Mouse (Mus musculus) intestine, embryonic 14.5 days (tissue): Measurements from ENCODE around the gene Kdm6b. TPM values are rescaled to one million over a fixed set of nuclear protein-coding genes. Genes with fewer than 3 reads are reported as not detected.
A peak's percentile ranks its signal among the peaks of the same experiment; 100 is the strongest.
"Not testable (repeated sequence)": the region's sequence is repeated elsewhere in the genome, so short reads cannot be mapped to it uniquely, and the experiment has no call there.

Experiments used
- ATAC-seq: fragments of 200-750 bp; cut with Nextera tagmentation; replicated peaks from 2 replicates; pipeline ENCODE4 v1.8.0; 2017; ENCODE audit warnings: low read depth, moderate number of reproducible peaks, moderate TSS enrichment, moderate library complexity; ENCODE audit not compliant: low FRiP score, low TSS enrichment
- DNase-seq: peaks from one replicate; pipeline ENCODE4 v3.0.0-alpha.2; 2018; ENCODE audit warnings: low spot score
- H3K27ac ChIP-seq: fragments of 300-500 bp; sonication (generic); 2 replicates; pipeline ENCODE4 v1.5.1; 2014; ENCODE audit warnings: low read depth, mild to moderate bottlenecking, control low read depth
- H3K27me3 ChIP-seq: fragments of 300-500 bp; sonication (generic); replicated peaks from 2 replicates; pipeline ENCODE4 v1.6.1; 2014; ENCODE audit warnings: low read length, control low read depth; ENCODE audit not compliant: control insufficient read depth, insufficient read depth
- H3K36me3 ChIP-seq: fragments of 300-500 bp; sonication (generic); 2 replicates; pipeline ENCODE4 v1.6.1; 2014; ENCODE audit warnings: low read length, control low read depth; ENCODE audit not compliant: control insufficient read depth, insufficient read depth
- H3K4me1 ChIP-seq: fragments of 300-500 bp; sonication (generic); replicated peaks from 2 replicates; pipeline ENCODE4 v1.6.1; 2014; ENCODE audit warnings: low read length, control low read depth, mixed read lengths; ENCODE audit not compliant: control insufficient read depth, insufficient read depth
- H3K4me2 ChIP-seq: fragments of 300-500 bp; sonication (generic); 2 replicates; pipeline ENCODE4 v1.6.1; 2014; ENCODE audit warnings: low read length
- H3K4me3 ChIP-seq: fragments of 300-500 bp; sonication (generic); 2 replicates; pipeline ENCODE4 v1.5.1; 2014; ENCODE audit warnings: low read depth, low read length, control low read depth, mixed read lengths
- H3K9ac ChIP-seq: fragments of 300-500 bp; sonication (generic); 2 replicates; pipeline ENCODE4 v1.6.1; 2014; ENCODE audit warnings: mild to moderate bottlenecking, low read length
- H3K9me3 ChIP-seq: fragments of 300-500 bp; sonication (generic); 2 replicates; pipeline ENCODE4 v1.6.1; 2016; ENCODE audit warnings: low read length, control low read depth; ENCODE audit not compliant: control insufficient read depth
- whole genome bisulfite sequencing: fragments of 180-500 bp; shearing (Covaris S2); extraction: QIAGEN DNeasy Blood & Tissue Kit; methylation state at CpG from one replicate; pipeline ENCODE4 v1.1.7; 2014; 5-methylcytosine and 5-hydroxymethylcytosine counted together
- polyA plus RNA-seq: library from polyadenylated mRNA; unstranded; fragments of >200 nt; fragmentation: Nextera tagmentation; extraction: Ambion mirVana; gene quantifications from 2 replicates; pipeline ENCODE4 v1.2.1, GENCODE M21; 2014

The Kdm6b gene
- polyA plus RNA-seq, 1 experiment from 2014 or later: 29.1 TPM

DNA sequence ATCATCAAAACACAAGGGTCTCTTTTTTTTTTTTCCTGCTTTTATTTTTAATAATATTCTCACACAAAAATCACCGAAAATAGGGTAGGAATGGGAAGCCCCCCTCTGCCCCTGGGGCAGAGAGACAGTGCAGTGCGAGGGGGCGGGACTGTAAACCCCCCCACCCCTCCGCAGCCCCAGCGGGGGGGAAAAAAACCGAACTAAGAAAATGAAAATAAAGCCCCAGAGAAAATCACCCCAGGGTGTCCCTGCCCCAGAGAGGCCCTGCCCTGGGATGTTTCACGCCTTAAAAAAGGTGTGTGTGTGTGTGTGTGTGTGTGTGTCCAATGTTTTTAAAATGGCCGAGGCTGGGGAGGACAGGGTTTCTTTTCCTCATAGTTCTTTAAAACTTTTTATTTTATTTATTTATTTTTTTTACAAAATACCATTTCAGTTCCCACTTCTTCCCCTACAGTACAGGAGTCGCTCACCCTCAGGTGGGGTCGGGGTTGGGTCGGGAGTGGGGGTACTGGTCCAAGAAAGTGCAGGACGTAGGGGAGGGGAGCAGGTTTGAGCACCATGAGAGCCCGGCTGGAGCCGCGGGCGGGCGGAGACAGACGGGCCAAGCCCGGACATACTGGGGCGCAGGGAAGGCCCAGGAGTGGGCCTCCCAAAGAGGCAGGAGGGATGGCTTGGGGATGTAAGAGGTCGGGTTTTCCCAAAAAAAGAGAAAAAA lies 14.8 kb downstream of the Kdm6b start:
- H3K27ac ChIP-seq: peak overlapping the region; percentile 97; the same call in 1 of the 2 replicates
- peak overlapping the region; percentile 96 for H3K9ac ChIP-seq

DNA sequence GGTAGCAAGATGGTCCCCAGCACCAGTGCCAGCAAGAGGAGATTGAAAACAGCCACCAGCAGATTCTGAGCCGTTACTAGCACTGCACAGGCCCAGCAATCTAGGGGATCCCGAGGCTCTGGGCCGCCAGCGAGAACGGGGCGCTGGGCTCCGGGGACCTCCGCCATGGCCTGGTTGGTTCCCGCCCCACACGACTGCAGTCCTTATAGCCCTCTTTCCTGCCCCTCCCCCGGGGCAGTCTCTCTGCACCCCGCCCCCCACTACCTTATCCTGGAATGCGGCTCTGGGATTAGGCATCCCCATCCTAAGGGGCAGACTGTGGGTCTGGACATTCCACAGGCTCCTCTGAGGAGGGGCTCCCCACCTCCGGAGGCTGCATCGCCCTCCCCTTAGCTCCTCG lies 15.4 kb downstream of the Kdm6b start, which contains the start of gene Tmem88:
TSS of gene Tmem88 (minus strand) at position 176 of the 400 bp plus-strand sequence.
- Histone ChIP-seq H3K4me3 (peak within 1 kb of the TSS; percentile 70), H3K27ac (peak within 1 kb of the TSS; percentile 97), H3K36me3 (peaks cover 37% of the 10 kb centered on the region), H3K9me3 (no peaks in the 10 kb centered on the region), H3K9ac (peak within 1 kb of the TSS; percentile 96), H3K4me2 (peak within 1 kb of the TSS; percentile 72), H3K27me3 (no peaks in the 10 kb centered on the region), H3K4me1 (peaks cover 24% of the 10 kb centered on the region)
- 2% methylated on average over 15 of the region's 16 CpGs for WGBS
- DNase-seq: peak; percentile 66
- no peak for ATAC-seq

More for the DNA sequence above, 14.8 kb downstream of the Kdm6b start:
- H3K9me3 ChIP-seq: no peaks in the 10 kb centered on the region
- peak overlapping the region; percentile 72 for H3K4me2 ChIP-seq
- 30% methylated on average over 21 of the region's 21 CpGs for WGBS
- peaks cover 43% of the 10 kb centered on the region for H3K36me3 ChIP-seq
- H3K27me3 ChIP-seq: no peaks in the 10 kb centered on the region
- H3K4me1 ChIP-seq: peaks cover 24% of the 10 kb centered on the region
- H3K4me3 ChIP-seq: peak overlapping the region; percentile 70; the same call in 1 of the 2 replicates
- ATAC-seq (no peak), DNase-seq (peak; percentile 68)

DNA sequence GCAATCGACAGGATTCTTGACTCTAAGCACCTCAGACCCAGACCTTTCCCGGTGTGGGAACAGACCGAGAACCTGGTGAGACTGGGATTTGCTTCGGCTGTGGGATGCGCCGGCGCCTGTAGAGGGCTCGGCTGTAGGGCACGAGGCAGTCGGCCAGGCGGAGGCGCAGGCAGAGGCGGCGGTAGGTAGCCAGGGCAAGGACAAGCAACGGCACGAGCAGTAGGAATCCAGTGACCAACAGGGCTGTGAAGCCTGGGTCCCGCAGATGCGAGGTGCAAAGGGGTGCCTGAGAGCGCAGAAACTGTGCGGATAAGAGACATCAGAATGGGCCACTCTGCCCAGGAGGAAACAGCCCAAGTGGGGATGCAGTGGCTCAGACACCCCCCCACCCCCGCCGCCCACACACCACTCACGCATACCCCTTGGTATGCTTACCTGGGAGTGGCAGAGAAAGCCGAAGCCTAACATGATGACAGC lies 15.9 kb downstream of the Kdm6b start:
- Histone ChIP-seq H3K9ac (peak overlapping the region; percentile 96), H3K4me1 (peaks cover 24% of the 10 kb centered on the region), H3K27me3 (no peaks in the 10 kb centered on the region), H3K4me2 (peak overlapping the region; percentile 72), H3K9me3 (no peaks in the 10 kb centered on the region), H3K4me3 (peak overlapping the region; percentile 70), H3K36me3 (peaks cover 34% of the 10 kb centered on the region), H3K27ac (peak overlapping the region; percentile 97)
- no peak for ATAC-seq
- peak; percentile 72 for DNase-seq
- 15% methylated on average over 24 of the region's 24 CpGs for WGBS

DNA sequence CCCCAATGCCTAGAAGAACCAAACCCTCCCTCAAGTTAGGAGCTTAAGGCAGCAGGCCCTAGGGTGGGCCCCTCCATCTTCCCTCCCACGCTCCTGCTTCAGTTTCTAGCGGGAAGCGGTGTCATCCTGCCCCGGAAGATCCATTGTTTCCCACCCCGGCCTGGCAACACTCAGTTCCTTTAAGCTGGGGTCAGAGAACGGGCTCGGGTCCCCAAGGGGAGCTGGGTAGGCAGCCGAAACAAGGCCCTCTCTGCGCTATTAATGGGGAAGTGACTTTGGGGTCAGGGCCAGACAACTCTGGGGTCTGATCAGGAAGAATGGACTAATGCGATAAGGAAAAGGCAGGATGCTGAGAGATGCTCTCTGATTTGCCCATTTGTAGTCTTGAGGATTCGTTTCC lies 16.7 kb downstream of the Kdm6b start:
- ATAC-seq (no peak), DNase-seq (peak; percentile 62)
- Histone ChIP-seq H3K4me2 (peak overlapping the region; percentile 72), H3K9ac (peak overlapping the region; percentile 96), H3K27me3 (no peaks in the 10 kb centered on the region), H3K4me3 (peak overlapping the region; percentile 70), H3K4me1 (peaks cover 24% of the 10 kb centered on the region), H3K27ac (peak overlapping the region; percentile 97), H3K9me3 (no peaks in the 10 kb centered on the region), H3K36me3 (peaks cover 25% of the 10 kb centered on the region)
- WGBS: 29% methylated on average over 11 of the region's 11 CpGs

DNA sequence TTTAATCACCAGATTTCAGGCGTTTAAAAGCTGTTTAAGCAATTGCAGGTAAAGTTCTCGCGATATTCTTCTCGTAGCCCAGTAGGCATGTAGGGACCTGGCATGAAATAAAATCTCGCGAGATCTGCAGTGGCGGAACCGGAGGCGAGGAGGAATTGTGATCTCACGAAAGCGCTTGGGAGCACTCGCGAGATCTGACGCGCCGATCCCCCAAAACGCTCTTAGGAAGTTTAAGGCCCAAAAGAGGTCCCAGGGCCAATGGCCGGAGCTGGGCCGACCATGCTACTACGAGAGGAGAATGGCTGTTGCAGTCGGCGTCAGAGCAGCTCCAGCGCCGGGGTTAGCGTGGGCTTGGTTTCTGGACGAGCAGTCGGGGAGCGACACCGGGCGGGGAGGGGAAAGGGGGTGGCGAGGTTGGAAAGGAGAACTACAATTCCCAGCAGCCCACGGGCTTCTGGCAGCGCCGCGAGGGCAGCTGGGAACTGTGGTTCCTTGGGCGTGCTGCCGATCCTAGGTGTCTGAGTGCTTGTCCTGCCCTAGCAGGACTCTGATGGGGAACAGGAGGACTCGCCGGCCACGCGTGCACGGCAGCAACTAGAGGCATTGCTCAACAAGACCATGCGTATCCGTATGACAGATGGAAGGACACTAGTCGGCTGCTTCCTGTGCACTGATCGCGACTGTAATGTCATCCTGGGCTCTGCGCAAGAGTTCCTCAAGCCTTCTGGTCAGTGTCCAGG lies 17.7 kb downstream of the Kdm6b start:
- no peaks in the 10 kb centered on the region for H3K27me3 ChIP-seq
- ATAC-seq: peak; percentile 83
- H3K9ac ChIP-seq: peak overlapping the region; percentile 96
- H3K4me2 ChIP-seq: peak overlapping the region; percentile 72
- peaks cover 16% of the 10 kb centered on the region for H3K36me3 ChIP-seq
- peaks cover 24% of the 10 kb centered on the region for H3K4me1 ChIP-seq
- peak; percentile 99 for DNase-seq
- peak overlapping the region; percentile 97 for H3K27ac ChIP-seq
- WGBS: under 1% methylated on average over 45 of the region's 48 CpGs
- H3K9me3 ChIP-seq: no peaks in the 10 kb centered on the region
- peak overlapping the region; percentile 70 for H3K4me3 ChIP-seq

GRCm38 (mm10) chr11:69395235-69395633 lies 18.2 kb downstream of the Kdm6b start, which contains the start of the genes Naa38 and Cyb5d1:
Naa38 (plus strand) TSS chr11:69395487.
Cyb5d1 (minus strand) TSS chr11:69395631.
- not testable (repeated sequence) for H3K27me3 ChIP-seq, H3K9me3 ChIP-seq
- Histone ChIP-seq H3K36me3 (peaks cover 10% of the 10 kb centered on the region), H3K9ac (peak within 1 kb of the TSS; percentile 96), H3K4me3 (peak within 1 kb of the TSS; percentile 70), H3K27ac (peak within 1 kb of the TSS; percentile 97), H3K4me2 (peak within 1 kb of the TSS; percentile 72), H3K4me1 (peaks cover 24% of the 10 kb centered on the region)
- ATAC-seq (peak; percentile 60), DNase-seq (peak; percentile 91)
- under 1% methylated on average over 24 of the region's 24 CpGs for WGBS

DNA sequence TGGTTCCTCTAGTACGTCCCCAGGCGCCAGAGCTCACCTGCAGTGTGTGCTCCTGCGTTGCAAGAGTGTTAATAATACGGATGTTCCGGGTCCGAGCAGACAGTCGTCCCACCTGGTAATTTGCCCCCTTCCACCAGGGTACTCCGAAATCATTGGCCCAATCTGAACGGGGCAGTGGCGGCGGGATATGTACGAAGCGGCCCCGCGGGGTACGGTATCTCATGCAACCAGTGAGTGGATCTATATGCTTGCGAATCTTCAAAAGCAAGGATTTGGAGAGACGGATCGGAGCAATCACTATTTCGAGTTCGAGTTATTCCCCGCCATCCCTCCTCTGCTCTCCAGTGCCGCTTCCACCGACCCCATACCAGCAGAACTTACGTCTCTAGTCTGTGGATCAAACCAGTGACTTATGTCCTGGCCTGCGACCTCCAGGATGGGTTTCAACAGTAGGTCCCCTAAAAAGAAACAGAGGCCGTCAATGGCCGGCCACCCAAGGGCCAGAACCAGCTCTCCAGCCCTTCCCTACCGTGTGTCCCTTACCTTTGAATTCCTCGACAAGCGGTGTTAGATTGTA lies 18.8 kb downstream of the Kdm6b start:
- not testable (repeated sequence) for H3K36me3 ChIP-seq, H3K27me3 ChIP-seq, H3K9me3 ChIP-seq, ATAC-seq
- peak overlapping the region; percentile 72 for H3K4me2 ChIP-seq
- peak overlapping the region; percentile 70 for H3K4me3 ChIP-seq
- H3K4me1 ChIP-seq: peaks cover 24% of the 10 kb centered on the region
- H3K27ac ChIP-seq: peak overlapping the region; percentile 97; the same call in 1 of the 2 replicates
- H3K9ac ChIP-seq: peak overlapping the region; percentile 96
- peak; percentile 72 for DNase-seq
- WGBS: 1% methylated on average over 31 of the region's 31 CpGs

- Histone ChIP-seq H3K9ac (no peak overlapping the region), H3K4me1 (0 out of 2 replicates have a peak, but pooled peaks cover 6% of the 10 kb centered on the region), H3K9me3 (no peaks in the 10 kb centered on the region), H3K4me2 (no peak overlapping the region), H3K36me3 (no peaks in the 10 kb centered on the region), H3K4me3 (no peak overlapping the region), H3K27me3 (no peaks in the 10 kb centered on the region), H3K27ac (no peak overlapping the region)
- ATAC-seq (peak; percentile 23; the same call in 1 of the 2 replicates), DNase-seq (peak; percentile 80)
- WGBS: 49% methylated on average over 10 of the region's 10 CpGs
These were observed 23.0 kb downstream of the Kdm6b start for GRCm38 (mm10) chr11:69390400-69391034.
